Mouse (Mus musculus): ENCODE measurements around the gene Phtf1. TPM values are rescaled to one million over a fixed set of nuclear protein-coding genes. Genes with fewer than 3 reads are reported as not detected.

The Phtf1 gene
- polyA plus RNA-seq, 1 experiment from 2014 or later = 46.1 TPM

DNA sequence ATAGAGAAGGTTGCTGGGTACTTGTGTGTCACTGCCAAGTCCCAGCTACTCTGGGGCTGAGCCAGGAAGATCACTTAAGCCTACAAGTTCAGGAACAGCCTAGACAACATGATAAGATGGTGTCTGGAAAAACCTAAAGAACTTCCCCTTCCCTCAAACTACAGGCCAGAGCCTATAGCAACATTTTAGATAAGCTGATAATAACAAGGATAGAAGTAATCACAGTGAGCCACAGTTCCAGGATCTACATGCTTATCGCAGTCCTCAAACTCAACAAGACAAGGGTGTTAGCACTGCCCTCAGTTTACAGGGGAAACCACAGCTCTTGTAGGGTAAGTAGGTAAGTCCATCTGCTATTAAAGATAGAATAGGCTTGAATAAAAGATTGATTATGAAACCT, 64.2 kb downstream of the Phtf1 start:
- H3K9me3 ChIP-seq (ENCODE audit: control insufficient read depth, low read length) = no peaks in the 10 kb centered on the region
- H3K27ac ChIP-seq (replicated peaks; ENCODE audit: low read depth, low read length) = no peak overlapping the region
- no peaks in the 10 kb centered on the region for H3K27me3 ChIP-seq (ENCODE audit: control insufficient read depth, insufficient read depth, low read length)
- no peaks in the 10 kb centered on the region for H3K4me1 ChIP-seq (ENCODE audit: control insufficient read depth, insufficient read depth, low read length)
- H3K36me3 ChIP-seq (ENCODE audit: control insufficient read depth, insufficient read depth, low read length) = no peaks in the 10 kb centered on the region
- DNase-seq (ENCODE audit: low spot score) = no peak
- H3K9ac ChIP-seq (ENCODE audit: low read length) = no peak overlapping the region
- WGBS = 94% methylated on average over 1 of the region's 1 CpGs
- H3K4me2 ChIP-seq (ENCODE audit: low read depth, severe bottlenecking) = no peak overlapping the region
- H3K4me3 ChIP-seq (ENCODE audit: low read depth, low read length) = no peak overlapping the region
- no peak for ATAC-seq (ENCODE audit: insufficient number of reproducible peaks, low FRiP score, low TSS enrichment, low read depth)

DNA sequence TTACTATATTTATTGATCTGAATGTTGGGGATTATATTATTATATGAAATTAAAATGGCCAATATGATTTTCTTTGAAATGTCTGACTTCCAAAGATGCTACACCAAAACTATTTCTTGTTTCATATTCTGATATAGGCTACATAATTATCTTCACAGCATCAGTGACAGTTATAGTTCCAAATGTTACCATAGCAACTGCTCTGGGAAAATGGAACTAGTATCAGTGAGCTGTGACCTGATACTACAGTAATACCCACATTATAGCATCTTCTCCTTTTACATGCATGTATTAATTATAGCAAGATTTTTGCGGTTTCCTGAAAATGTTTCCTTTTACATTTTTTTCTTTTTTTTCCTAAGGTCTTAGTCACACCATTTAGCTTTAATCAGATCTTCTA, 64.8 kb downstream of the Phtf1 start:
- no peak for ATAC-seq (ENCODE audit: insufficient number of reproducible peaks, low FRiP score, low TSS enrichment, low read depth)
- Histone ChIP-seq H3K27me3 (ENCODE audit: control insufficient read depth, insufficient read depth, low read length) (no peaks in the 10 kb centered on the region), H3K4me3 (ENCODE audit: low read depth, low read length) (no peak overlapping the region)

DNA sequence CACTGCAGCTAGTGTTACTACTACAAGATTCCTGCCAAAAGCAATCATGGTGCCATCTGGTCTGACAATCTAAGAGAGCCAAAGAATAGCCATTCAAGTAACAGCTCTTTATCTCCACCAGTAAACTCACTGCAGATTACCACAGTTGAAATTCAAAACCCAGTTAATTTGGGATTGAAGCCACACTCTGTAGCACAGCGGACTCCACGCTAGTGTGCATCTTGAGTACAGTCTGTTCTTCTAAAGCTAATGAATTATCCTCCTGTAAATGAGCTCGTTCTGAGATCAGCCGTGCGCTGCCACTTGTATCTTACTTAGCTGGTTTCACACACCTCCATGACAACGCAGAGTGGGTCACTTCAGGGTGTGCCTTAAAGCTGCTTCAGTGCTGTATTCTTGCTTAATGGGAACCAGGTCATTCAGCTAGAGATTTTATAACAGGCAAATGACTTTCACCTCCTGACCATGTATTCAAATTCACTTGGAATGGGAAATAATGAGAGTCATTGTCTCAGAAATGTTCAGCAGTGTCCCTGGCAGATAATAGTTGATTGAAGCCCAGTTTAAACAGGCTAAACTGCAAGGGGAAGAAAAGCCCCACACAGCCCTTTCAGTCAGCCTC, 91.2 kb downstream of the Phtf1 start:
- Histone ChIP-seq H3K9me3 (ENCODE audit: control insufficient read depth, low read length) (no peaks in the 10 kb centered on the region), H3K4me3 (ENCODE audit: low read depth, low read length) (no peak overlapping the region), H3K9ac (ENCODE audit: low read length) (no peak overlapping the region), H3K27ac (replicated peaks; ENCODE audit: low read depth, low read length) (no peak overlapping the region), H3K36me3 (ENCODE audit: control insufficient read depth, insufficient read depth, low read length) (no peaks in the 10 kb centered on the region), H3K4me1 (ENCODE audit: control insufficient read depth, insufficient read depth, low read length) (no peaks in the 10 kb centered on the region), H3K27me3 (ENCODE audit: control insufficient read depth, insufficient read depth, low read length) (no peaks in the 10 kb centered on the region), H3K4me2 (ENCODE audit: low read depth, severe bottlenecking) (no peak overlapping the region)
- DNase-seq (ENCODE audit: low spot score) (no peak), ATAC-seq (ENCODE audit: insufficient number of reproducible peaks, low FRiP score, low TSS enrichment, low read depth) (no peak)
- 73% methylated on average over 6 of the region's 6 CpGs for WGBS

More for the DNA sequence above, 64.8 kb downstream of the Phtf1 start:
- no peak for DNase-seq (ENCODE audit: low spot score)
- H3K9ac ChIP-seq (ENCODE audit: low read length) = no peak overlapping the region
- no peaks in the 10 kb centered on the region for H3K4me1 ChIP-seq (ENCODE audit: control insufficient read depth, insufficient read depth, low read length)
- H3K36me3 ChIP-seq (ENCODE audit: control insufficient read depth, insufficient read depth, low read length) = no peaks in the 10 kb centered on the region
- 91% methylated on average over 1 of the region's 1 CpGs for WGBS
- H3K9me3 ChIP-seq (ENCODE audit: control insufficient read depth, low read length) = no peaks in the 10 kb centered on the region
- H3K27ac ChIP-seq (replicated peaks; ENCODE audit: low read depth, low read length) = no peak overlapping the region
- H3K4me2 ChIP-seq (ENCODE audit: low read depth, severe bottlenecking) = no peak overlapping the region

DNA sequence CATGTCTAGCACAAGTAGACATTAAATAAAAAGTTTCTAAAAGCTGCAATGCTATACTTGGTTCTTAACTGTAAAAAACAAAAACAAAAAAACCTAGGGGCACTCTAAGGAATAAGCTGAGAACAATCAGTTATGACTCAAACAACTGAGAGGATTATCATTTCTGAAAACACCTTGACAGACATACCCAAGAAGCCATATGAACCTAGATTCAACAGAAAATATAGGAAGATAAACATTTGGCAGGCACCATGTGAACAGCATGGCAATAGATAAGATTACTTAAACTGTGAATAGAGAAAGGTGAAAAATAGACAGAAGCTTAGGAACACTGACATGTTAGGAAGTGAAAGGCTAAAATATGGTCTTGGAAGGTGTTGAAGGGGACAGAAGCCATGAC, 101.5 kb downstream of the Phtf1 start:
- H3K4me2 ChIP-seq (ENCODE audit: low read depth, severe bottlenecking) = no peak overlapping the region
- no peaks in the 10 kb centered on the region for H3K4me1 ChIP-seq (ENCODE audit: control insufficient read depth, insufficient read depth, low read length)
- no peak overlapping the region for H3K4me3 ChIP-seq (ENCODE audit: low read depth, low read length)
- ATAC-seq (ENCODE audit: insufficient number of reproducible peaks, low FRiP score, low TSS enrichment, low read depth) = no peak
- no peak overlapping the region for H3K9ac ChIP-seq (ENCODE audit: low read length)
- H3K27me3 ChIP-seq (ENCODE audit: control insufficient read depth, insufficient read depth, low read length) = no peaks in the 10 kb centered on the region
- H3K9me3 ChIP-seq (ENCODE audit: control insufficient read depth, low read length) = no peaks in the 10 kb centered on the region
- no peak for DNase-seq (ENCODE audit: low spot score)
- no peaks in the 10 kb centered on the region for H3K36me3 ChIP-seq (ENCODE audit: control insufficient read depth, insufficient read depth, low read length)
- H3K27ac ChIP-seq (replicated peaks; ENCODE audit: low read depth, low read length) = no peak overlapping the region

Other genes starting within 250 kb of the Phtf1 start
- 26.8 and 27.7 TPM in 2 replicates for gene Olfml3, start 230.1 kb upstream of the Phtf1 start, polyA plus RNA-seq (2014; fragmentation: Nextera tagmentation; extraction: Ambion mirVana)
- gene Gm10964, start 228.7 kb upstream of the Phtf1 start, polyA plus RNA-seq (2014; fragmentation: Nextera tagmentation; extraction: Ambion mirVana) = not detected in 2 replicates
- gene Hipk1, start 176.5 kb upstream of the Phtf1 start, polyA plus RNA-seq (2014; fragmentation: Nextera tagmentation; extraction: Ambion mirVana) = 13.0 and 13.4 TPM in 2 replicates
- 39.7 and 40.2 TPM in 2 replicates for gene Dclre1b, start 158.7 kb upstream of the Phtf1 start, polyA plus RNA-seq (2014; fragmentation: Nextera tagmentation; extraction: Ambion mirVana)
- gene Ap4b1, start 158.6 kb upstream of the Phtf1 start, polyA plus RNA-seq (2014; fragmentation: Nextera tagmentation; extraction: Ambion mirVana) = 22.8 and 25.5 TPM in 2 replicates
- 0.08 TPM in 1 of 2 replicates, not detected in the other for gene Gm43064, start 158.5 kb upstream of the Phtf1 start, polyA plus RNA-seq (2014; fragmentation: Nextera tagmentation; extraction: Ambion mirVana)
- 0.35 TPM in 1 of 2 replicates, not detected in the other for gene Bcl2l15, start 135.5 kb upstream of the Phtf1 start, polyA plus RNA-seq (2014; fragmentation: Nextera tagmentation; extraction: Ambion mirVana)
- gene Ptpn22, start 108.3 kb upstream of the Phtf1 start, polyA plus RNA-seq (2014; fragmentation: Nextera tagmentation; extraction: Ambion mirVana) = 0.17 and 0.35 TPM in 2 replicates
- gene Rsbn1, start 54.0 kb upstream of the Phtf1 start, polyA plus RNA-seq (2014; fragmentation: Nextera tagmentation; extraction: Ambion mirVana) = 19.8 and 19.9 TPM in 2 replicates

Measured in limb, embryonic 11.5 days (tissue).